Mouse (Mus musculus): ENCODE measurements around the gene Gcnt2.

DNA sequence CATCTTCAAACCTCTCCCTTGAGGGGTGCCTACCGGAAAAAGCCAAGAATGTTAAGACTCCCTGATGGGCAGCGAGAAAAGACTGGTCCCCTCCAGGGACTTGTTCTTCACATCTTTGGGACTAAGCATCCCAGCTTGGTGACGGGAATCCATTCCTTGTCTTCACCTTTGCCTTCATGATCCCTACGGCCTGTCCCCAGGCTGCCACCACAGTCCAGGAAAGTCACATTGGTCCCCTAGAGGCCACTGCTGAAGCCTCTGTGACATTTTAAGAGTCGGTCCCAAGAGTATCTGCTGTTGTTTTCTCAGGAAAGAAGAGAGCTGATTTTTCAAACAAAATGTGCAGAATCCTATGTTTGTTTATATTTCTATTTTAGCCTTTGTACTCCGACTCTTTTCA, 52.4 kb downstream of the Gcnt2 start:
- TF ChIP-seq MYOD1 (IDR thresholded peaks at IDR 0.05; ENCODE audit: control insufficient read depth in 1 of 3, insufficient read length in 2 of 3, low read depth in 2 of 3) (no peak), MYOG (IDR thresholded peaks at IDR 0.05; ENCODE audit: control insufficient read depth in 1 of 3, insufficient read depth in 1 of 3, insufficient read length in 2 of 3, low read depth in 2 of 3) (no peak), CEBPB (IDR thresholded peaks at IDR 0.05; ENCODE audit: insufficient read depth, poor library complexity, severe bottlenecking) (no peak)

Data from myocyte (in vitro differentiated cells).